Mouse (Mus musculus) WW6 (cell line): ENCODE data around the gene AA986860.

Source experiments
- DNase-seq: peaks from one replicate; pipeline ENCODE4 v3.0.0-alpha.2; 2013; ENCODE audit warnings: low read depth, low spot score

Gene AA986860

DNA sequence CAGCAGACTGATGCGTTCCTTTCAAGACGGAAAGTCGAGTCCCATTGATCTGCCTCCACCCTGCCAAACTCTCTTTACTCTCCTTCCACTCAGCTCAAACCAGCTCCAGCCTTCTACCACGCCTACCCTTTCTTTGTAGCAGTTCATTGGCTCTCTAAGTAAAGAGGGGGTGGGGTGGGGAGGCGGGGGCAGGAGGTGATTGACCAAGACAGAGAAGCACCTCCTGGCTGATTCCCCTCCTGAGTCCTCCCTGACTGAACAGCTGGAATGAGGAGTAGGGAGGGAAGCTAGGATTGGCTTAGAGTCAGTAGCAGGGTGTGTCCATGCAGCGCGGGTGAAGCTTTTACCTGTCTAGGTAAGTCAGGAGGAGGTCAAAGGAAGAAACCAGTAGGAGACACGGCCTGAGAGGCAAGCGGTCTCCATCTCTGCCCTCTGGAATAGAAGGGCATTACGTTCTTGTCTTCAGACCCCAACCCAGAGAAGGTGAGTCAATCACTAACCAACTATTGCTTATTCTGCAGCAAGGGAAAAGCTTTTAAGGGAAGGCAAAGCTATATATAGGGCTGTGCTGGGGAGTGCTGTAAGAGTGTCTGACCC lies at the start of gene AA986860:
TSS of gene AA986860 (plus strand) at position 236 of the 597 bp plus-strand sequence.
- peak; percentile 71 for DNase-seq

DNA sequence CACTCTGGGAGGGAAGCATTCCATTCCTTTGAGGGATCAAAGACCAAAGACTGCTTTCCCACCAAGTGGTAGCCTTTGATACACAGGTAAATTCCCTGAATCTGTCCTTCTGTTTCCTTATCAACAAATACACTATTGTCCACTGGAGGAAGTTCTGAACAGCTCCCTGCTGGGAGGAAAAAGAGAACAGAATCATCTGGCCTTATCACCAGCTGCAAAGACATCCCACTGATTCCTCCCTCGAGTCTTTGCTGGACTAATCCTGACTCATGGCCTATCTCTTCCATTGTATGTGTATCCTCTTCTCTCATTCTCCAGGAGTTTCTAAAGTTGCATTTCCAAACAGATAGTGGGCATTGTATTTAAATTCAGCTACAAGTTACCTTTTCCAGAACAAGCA lies 47.9 kb upstream of the AA986860 start:
- DNase-seq = no peak

DNA sequence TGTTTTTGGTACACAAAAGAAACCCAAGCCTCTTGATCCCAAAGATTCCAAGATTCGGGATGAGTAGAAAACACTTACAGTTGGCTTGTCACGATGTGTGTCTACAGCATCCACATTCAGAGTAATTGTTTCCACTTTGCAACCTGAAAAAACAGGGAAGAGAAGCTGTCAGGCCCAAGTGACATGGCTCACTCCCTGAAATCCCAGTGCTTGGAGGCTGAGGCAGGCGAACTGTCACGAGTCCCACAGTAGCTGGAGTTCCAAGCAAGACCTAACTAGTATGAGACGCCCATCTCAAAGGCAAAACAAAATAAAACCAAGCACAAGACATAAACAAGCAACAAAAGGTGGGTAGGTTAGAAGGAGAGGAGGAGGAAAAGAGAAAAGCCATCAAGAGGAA lies 33.2 kb upstream of the AA986860 start:
- no peak for DNase-seq

DNA sequence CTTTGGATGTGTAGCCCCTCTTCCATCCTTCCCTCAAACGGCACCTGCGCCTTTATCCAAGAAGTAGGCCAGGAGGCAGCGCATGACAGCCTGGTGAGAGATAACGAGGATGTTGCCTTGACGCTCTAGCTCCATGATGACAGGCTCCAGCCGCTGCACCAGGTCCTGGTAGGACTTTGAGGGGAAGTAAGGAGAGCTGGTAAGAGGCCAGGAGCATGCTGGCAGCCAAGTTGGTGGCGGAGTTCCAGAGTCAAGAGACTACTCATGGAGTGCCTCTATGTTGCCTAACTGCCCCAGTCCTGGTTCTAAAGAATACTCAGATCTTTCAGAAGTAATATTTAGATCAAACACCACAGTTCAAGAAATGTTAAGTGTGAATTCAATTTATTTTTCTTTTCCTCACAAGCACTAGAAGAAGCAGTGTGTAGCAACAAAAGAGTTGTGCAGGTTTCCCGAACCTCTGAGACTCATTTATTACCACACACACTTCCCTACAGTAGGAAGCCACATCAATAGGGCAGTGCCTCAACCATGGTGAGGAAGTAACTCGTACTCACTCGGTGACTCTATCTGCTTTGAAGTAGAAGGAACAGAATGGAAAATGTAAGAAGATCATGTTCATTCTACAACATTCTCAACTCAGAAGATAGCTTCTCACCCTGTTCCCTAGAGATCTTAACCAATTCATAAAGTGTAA lies 31.7 kb upstream of the AA986860 start:
- no peak for DNase-seq

DNA sequence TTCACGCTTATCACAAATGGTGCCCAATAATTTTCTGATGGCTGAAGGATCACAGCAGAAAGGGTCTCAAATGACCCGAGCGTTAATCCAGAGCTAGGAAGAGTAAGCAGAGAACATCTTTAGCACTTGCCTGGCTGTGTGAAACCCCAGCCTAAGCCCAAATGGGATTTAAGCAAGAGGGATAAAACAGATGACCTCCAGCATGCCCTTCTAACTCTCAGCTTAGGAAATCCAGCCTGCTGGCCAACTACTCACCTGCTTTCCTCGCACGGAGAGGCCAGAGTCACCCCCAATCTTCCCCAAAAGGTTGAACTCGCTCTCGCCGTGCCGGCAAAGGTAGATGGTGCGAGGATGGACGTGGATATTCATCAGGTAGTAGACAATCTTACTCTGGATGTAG lies 29.8 kb upstream of the AA986860 start:
- no peak for DNase-seq

DNA sequence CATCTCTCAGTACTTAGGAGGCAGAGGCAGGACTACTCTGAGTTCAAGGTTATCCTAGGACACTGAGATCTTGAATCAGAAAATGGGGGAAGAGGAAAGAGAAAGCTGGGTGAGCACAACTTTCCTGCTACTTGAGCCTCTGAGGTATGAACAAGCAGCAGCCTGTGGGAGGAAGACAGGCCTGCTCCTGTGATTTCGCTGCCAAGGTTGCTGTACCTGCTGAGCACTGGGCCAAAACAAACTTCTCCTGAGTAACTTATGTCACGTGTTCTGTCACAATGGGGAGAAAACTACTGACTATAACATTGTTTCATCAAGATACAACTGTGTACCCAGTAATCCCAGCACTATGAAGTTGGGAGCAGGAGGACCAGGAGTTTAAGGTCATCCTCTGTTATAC lies 28.2 kb upstream of the AA986860 start:
- no peak for DNase-seq

DNA sequence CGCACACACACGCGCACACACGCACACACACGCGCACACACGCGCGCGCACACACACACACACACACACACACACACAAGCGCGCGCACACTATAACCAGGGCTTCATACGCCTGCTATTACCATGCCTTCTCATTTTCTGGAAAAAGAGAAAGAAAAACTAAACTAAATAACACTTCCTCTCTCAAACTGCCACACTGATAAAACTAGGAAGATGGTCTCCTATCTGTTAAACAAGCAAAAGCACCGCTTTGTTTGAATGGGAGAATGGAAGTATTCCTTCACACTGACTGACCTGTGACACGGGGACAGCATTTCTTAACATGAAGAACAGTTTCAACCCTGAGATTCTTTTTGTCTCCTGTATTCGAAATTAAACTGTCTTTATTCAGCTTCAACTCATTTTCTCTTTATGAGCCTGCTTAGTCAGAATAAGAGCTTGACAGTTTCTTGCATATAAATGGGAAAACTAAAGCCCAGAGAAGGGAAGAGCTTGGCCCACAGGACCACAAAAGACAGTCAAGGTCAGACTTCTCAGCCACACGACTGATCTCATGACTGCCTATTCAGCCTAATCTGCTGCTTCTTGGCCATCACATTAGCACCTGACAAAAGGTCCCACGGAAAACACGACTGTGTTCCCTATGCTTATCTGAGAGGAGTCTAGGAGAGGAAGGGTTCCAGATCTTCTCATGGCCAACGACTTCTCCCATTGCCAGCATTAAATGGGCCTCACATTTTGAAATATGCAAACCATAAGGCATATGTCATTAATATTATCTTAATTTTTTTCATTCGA lies 21.3 kb upstream of the AA986860 start:
- DNase-seq = no peak

DNA sequence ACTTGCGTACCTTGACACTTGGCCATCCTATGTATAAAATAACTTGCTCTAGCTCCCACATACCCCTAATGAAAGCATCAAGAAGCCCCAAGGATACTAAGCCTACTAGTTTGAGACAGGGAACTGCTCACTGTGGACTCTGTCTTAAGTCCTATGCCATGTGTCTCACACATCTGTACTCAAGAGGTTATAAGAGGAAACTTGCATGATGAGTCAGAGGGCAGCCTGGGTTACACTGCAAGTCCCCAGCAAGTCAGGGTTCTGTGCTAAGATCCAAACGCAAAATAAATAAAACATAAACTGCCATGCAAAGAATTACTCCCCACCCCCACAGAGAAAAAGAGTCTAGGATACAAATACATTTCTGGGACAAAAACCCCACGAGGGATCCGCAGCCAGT lies 17.7 kb upstream of the AA986860 start:
- no peak for DNase-seq

DNA sequence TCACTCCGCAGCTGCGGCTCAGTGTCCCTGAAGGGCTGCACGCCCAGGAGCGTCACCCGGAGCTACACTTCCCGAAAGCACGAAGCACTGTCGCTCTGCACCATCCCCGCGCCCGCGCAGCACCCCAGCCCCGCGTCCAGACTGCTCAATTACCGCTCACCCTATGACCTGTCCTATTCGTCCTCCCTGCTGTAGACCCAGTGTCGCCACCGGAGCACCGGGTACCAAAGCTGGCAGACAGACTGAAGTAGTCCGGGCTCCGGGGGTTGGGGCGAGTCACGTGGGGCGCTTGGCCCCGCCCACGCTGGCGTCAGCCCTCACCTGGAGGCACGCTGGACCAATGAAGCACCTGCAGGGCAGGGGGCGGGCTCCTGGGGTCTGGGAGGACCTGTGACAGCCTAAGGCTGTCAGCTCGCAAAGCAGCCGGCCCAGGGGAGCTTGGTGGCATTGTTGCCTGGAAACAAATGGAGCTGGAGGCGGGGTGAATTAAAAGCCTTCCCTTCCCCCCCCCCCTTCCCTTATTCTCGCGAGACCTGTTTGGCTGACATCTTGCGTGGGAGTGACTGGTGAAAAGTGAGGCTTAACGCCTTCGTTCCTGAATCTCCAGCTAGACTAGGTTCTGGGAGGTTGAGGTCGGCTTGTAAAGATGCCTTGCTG lies 16.1 kb upstream of the AA986860 start, which contains the start of gene Gm29427:
TSS of gene Gm29427 (minus strand) at position 239 of the 657 bp plus-strand sequence.
- peak; percentile 93 for DNase-seq

DNA sequence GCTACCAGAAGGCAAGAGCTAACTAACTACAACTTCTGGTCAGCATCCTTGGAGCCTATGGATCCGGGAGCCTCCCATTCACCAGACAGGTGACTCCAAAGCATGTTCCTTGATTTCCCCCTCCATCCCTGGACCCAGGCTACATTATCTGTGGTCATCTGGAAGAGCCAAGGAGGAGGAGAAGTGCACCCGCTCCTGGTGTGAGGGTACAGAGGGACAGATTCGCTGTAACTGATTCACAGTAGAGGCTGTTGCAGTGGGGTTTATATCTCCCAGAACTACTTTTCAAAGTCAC lies 15.6 kb upstream of the AA986860 start:
- DNase-seq = no peak

DNA sequence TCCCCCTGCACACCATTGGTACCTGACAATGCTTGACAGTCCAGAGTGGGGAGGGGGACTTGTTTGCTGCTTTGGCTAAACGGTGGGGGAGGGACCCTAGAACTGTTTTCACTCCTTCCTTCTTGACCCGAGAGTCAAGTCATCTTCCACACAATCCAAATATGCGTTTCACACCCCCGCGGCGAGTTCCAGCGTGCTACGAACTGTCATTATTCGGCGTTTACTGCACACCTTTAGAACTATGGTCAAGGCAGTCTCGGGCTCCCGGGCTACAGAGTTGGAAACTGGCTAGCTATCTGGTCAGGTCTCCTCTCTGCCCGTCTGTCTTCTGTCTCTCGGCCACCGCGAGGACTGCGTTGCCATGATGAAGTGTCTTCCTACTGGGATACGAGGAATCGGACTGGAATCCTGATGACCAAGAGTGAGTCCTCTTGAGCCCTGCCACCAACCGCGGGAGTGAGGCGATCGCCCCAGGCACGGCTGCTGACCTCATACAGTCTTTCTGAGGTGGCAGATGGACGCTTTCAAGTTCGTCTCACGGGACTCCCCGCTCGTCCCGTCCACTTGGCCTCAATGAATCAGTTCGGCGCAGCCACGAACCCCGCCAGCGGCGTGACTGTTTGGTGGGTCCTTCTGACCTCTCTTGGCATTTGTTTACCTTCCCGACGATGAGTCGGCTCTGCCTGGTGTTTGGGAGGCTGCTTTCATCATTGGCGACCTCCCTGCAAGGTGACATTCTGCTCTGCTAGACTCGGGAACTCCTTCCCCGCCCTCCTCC lies 15.1 kb upstream of the AA986860 start:
- no peak for DNase-seq

DNA sequence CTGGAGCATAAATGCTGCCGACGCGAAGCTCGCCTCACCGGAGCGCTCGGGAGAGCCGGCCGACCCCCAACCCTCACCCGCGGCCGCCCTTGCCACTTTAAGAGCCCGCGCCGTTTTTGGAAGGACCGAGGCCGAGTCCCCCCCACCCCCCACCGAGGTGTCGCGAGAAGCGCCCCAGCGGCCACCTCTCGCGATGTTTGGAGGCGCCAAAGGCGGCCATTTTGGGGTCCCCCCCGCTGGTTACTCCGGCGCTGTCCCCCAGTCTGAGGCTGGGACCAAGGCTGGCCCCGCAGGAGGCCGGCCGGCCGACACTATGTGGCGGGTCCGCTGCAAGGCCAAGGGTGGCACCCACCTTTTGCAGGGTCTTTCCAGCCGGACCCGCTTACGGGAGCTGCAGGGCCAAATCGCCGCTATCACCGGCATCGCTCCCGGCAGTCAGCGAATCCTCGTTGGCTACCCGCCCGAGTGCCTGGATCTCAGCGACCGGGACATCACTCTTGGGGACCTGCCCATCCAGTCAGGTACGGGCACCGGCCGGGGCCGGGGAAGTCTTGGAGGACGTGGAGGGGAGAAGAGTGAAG lies 14.4 kb upstream of the AA986860 start, which contains the start of gene Yod1:
TSS of gene Yod1 (plus strand) at position 37 of the 581 bp plus-strand sequence.
- DNase-seq = peak; percentile 70

DNA sequence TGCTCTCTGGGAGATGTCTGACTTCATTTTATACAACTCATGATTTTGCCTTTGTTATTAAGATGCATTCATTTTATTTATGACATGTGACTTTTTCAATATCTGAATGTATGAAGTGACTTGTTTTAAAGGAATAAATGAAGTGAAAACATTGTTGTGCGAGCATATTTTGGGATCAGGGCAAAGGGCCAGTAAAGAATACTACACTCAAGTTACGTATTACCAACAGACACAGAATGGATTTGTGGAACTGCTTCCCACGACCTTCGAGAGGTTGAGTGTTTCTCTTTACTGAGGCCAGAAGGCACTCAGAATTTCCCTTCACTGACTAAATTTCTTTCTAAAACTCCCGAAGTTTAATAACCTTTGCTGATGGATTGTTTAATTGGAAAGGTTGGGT lies 7.6 kb upstream of the AA986860 start:
- no peak for DNase-seq

DNA sequence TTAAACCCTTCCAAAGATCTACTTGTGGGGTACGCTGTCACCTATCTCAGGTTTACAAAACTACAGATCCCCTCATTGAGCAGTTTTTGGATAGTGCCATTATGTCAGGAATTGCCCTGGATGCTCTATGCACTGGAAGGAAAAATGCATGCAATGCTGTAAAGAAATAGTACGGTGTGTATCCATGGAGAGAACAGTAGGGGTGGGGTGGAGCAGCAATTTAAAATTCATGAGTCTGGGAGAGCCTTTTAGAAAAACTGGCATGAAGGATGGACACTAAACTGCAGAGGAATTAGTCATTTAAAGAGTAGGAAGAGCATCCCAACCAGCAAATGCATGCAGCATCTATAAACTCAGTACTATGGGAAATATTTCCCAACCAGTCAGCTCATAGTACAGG lies 5.4 kb upstream of the AA986860 start:
- no peak for DNase-seq

DNA sequence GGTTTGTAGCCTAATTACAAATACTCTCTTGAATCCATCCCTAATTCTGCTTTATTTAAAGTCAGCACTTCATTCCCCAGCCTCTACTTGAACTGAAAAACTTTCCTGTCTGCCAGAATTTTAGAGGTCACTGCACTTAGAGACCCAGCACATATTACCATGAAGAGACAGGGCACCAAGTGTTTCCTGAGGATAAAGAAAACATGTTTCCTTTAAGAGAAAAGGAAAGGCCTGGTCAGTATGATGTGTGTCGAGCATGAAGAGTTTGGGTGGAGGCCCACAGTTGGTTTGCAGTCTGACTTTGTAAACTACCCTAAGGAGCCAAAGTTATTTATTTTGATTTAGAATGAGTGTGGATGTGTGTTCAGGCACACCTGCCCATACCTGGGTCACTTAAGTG lies 3.7 kb upstream of the AA986860 start:
- no peak for DNase-seq

DNA sequence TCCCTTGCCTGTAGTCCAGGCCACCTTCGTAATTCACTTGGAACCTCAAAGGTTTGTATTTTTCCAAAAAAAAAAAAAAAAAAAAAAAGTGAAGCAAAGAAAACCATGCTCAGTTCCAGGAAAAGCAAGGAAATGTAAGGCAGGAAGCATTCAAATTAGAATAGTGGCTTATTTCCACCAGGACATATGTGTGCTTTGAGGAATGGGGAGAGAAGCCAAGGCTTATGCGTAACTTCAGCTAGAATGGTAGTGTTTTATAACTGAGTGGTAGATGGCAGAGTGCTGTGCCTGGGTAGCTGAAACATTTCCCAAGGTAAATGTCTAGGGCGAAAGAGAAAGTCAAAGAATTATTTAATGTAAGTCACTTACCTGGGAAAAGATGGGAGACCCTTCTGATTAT lies 3.1 kb upstream of the AA986860 start:
- DNase-seq = no peak

DNA sequence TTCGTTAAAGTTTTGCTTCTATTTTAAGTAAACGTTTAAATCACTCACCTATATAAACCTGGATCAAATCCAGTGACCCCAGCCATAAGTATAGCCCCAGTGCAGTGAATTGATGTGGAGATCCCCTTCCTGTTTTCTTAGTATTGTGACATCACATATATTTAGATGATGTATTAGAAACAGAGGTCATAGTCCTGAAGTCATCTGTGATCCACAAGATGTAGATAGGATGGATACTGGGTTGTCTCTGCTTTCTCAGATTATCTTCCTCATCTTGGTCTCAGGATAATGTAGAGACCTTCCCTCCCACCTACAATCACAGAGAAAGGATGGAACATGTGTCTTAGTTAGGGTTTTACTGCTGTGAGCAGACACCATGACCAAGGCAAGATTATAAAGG lies 2.6 kb upstream of the AA986860 start, which contains the start of gene Pfkfb2:
TSS of gene Pfkfb2 (minus strand) at position 101 of the 400 bp plus-strand sequence.
- DNase-seq = no peak

DNA sequence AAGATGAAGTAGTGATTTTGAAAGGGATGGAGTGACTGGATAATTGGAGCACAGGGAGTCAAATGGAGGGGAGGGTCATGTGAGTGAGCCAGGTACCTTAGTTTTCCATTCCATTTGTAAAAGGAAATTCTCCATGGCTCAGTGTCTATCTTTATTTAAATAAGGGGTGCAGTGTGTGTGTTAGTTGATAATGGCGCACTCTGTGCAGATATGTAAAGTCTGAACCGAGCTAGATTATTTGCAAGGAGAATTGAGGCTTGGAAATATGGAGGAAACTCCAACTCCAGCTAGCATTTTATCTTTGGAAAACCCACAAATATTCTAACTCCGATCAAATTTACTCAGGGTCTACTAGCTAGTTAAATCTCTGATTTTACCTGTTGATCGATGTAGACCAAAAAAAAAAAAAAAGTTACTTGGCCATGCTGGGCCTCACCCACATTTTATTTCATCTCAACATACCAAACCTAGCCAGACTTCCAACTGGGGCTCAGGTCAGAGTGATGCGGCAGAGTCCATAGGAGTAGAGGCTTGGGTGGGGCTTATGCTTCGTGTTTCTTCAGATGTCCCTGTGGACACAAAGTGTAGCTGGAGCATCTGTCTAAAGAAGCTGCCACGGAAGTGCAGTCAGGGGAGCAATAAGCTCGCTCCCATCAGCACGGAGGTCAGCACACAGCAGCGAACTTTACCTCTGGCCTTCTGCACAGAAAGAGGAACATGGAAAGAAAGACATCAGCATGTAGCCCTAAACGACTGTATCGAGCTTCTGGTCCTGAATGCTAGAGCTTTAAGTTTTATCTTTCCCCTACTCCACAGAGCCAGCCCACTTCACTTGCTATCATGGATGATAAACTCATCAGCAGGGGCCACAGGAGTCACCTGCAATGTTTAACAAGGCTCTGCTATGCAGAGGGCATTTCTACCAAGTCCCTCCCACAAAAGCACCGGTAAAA lies 1.2 kb downstream of the AA986860 start:
- no peak for DNase-seq

DNA sequence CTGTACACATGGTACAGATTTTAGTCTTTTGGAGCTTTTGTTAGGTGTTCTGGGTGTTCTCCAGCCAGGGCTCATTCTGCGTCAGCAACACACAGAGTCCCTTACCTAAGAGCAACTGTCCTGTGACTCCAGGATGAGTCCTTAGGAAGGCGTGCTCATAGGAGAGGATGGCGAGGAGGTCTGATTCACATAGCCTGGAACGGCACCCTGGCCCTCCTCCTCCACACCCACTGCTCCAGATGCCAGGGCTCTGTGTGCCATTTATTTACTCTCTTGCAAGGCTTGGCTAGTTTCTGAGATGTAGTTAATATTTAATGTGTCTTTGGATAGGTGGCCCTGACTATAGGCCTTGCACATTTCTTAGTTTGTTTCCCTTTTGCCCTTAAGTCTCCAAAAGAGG lies 1.9 kb downstream of the AA986860 start:
- DNase-seq = no peak

DNA sequence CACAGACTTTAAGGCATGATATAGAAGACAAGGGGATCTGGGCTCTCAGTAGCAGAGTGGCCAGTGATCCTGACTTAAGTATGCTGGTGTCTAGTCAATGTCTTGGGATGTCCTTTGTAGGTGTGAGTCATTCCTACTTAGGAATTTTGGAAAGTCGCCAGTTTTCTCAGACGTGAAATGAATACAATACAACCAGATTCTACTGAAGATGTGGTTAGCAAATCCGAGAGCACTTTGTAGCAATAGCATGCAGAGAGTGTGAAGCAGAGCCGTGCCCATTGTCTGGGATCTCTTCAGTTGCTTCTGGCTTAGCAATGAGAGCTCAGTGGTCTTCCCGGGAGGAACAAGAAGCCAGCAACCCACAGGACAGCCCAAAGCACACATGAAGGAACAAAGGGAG lies 2.7 kb downstream of the AA986860 start:
- no peak for DNase-seq
